Mouse (Mus musculus) mouse embryonic stem cell (cell line): ENCODE measurements around the gene Arid3a.

Experiments used
- in situ Hi-C, 2 experiments: fragments of 300-500 bp; cut with MboI; formaldehyde crosslinking; loops; 1 replicate in 1 of 2; 3 replicates in 1 of 2; pipeline ENCODE4 v1.14.3; 2019 to 2020; ENCODE audit warnings: low sequenced_read_pairs in 2 of 2, low pct_unique_long_range_greater_than_20kb in 1 of 2, mixed read lengths in 1 of 2; ENCODE audit not compliant: unreplicated experiment in 1 of 2

Gene Arid3a

GRCm38 (mm10) chr10:80002829-80003228 is 76.0 kb downstream of the Arid3a start:
- in situ Hi-C loops, result no loop called here

DNA sequence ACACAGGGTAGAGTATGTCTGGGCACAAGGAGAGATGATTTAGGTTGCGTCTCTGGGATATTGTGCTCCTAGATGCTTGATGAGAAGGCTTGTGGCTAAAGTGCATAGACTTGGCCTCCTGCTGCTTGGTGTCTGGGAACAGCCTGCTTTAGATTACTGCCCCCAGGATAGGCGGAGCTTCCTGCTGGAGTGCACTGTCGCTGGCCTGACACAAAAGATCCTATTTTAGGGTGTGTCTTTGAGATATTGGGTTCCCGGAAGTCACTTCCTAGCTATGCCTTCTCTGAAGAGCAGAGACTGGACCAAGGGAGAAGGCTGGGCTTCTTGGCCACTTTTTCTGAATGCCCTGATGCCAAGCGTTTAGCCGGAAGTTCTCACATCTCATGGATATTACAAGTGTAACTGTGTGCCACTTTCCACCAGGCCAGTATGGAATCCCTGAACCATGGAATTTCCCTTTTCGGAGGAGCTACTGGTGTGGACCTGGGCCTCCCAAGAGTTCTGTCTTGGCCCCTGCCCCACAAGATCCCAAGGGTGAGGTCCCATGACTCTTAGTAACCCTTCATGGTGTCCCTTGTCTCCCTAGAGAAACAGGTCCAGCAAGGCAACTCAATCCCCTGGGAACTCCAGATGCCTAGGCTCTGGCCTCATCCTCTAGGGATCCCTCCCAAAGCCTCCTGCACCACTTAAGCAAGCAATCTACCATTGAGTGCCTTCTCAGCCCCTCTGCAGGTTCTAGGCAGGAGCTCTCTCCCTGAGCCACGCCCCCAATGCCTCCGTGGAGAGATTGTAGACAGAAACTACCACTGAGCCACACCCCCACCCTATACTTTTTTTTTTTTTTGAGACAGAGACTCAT is 76.8 kb downstream of the Arid3a start:
- in situ Hi-C loops, result no loop called here

DNA sequence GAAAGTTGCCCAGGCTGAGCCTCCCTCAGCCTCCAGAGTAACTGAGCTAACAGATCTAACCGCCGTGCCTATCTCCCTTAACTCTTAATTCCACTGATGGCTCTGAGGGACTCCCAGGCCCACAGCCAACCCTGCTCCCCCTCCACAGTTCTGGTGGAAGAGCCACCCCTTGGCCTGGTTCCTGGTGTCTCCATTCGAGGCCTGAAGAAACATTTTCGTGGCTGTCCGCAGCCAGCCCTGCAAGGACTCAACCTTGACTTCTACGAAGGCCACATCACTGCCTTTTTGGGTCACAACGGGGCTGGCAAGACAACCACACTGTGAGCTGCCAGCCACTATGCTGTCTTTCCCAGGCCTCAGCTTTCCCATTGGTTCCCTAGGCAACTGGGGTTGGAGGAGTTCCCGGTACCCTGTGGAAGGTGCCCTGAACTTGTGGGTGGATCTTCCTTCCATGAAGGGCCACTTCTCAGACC is 77.4 kb downstream of the Arid3a start:
- in situ Hi-C loops, result no loop called here
